Mouse (Mus musculus) liver, embryonic 11.5 days (tissue): ENCODE measurements around the gene Tlr9. TPM values are rescaled to one million over a fixed set of nuclear protein-coding genes. Genes with fewer than 3 reads are reported as not detected.

Experiments
- ATAC-seq: fragments of 200-750 bp; cut with Nextera tagmentation; replicated peaks from 2 replicates; pipeline ENCODE4 v1.8.0; 2017; ENCODE audit warnings: moderate number of reproducible peaks, mild to moderate bottlenecking, moderate TSS enrichment, moderate library complexity; ENCODE audit not compliant: low FRiP score
- DNase-seq: peaks from one replicate; pipeline ENCODE4 v3.0.0-alpha.2; 2017; ENCODE audit warnings: low spot score
- H3K27ac ChIP-seq: fragments of 300-500 bp; sonication (generic); 2 replicates; pipeline ENCODE4 v1.5.1; 2014; ENCODE audit warnings: mild to moderate bottlenecking, low read depth, low read length, control low read depth
- H3K27me3 ChIP-seq: fragments of 300-500 bp; sonication (generic); replicated peaks from 2 replicates; pipeline ENCODE4 v1.6.1; 2014; ENCODE audit warnings: low read length, mixed read lengths; ENCODE audit not compliant: control insufficient read depth, insufficient read depth
- H3K36me3 ChIP-seq: fragments of 300-500 bp; sonication (generic); 2 replicates; pipeline ENCODE4 v1.6.1; 2014; ENCODE audit warnings: mild to moderate bottlenecking, low read length, moderate library complexity, mixed read lengths; ENCODE audit not compliant: control insufficient read depth, insufficient read depth
- H3K4me1 ChIP-seq: fragments of 300-500 bp; sonication (generic); replicated peaks from 2 replicates; pipeline ENCODE4 v1.6.1; 2014; ENCODE audit warnings: low read length, mixed read lengths; ENCODE audit not compliant: control insufficient read depth, insufficient read depth
- H3K4me2 ChIP-seq: fragments of 300-500 bp; sonication (generic); 2 replicates; pipeline ENCODE4 v1.6.1; 2014; ENCODE audit warnings: mild to moderate bottlenecking, control low read depth, moderate library complexity
- H3K4me3 ChIP-seq: fragments of 300-500 bp; sonication (generic); 2 replicates; pipeline ENCODE4 v1.5.1; 2014; ENCODE audit warnings: low read depth, low read length, control low read depth
- H3K9ac ChIP-seq: fragments of 300-500 bp; sonication (generic); 2 replicates; pipeline ENCODE4 v1.6.1; 2014; ENCODE audit warnings: low read depth, low read length, control low read depth
- H3K9me3 ChIP-seq: fragments of 300-500 bp; sonication (generic); 2 replicates; pipeline ENCODE4 v1.6.1; 2016; ENCODE audit warnings: low read length, inconsistent platforms, mixed read lengths; ENCODE audit not compliant: control insufficient read depth
- WGBS: fragments of 180-500 bp; shearing (Covaris S2); extraction: QIAGEN DNeasy Blood & Tissue Kit; methylation state at CpG from one replicate; pipeline ENCODE4 v1.1.7; 2014; 5-methylcytosine and 5-hydroxymethylcytosine counted together
- polyA plus RNA-seq: library from polyadenylated mRNA; unstranded; fragments of >200 nt; fragmentation: Nextera tagmentation; extraction: Ambion mirVana; gene quantifications from 2 replicates; pipeline ENCODE4 v1.2.1, GENCODE M21; 2014

Tlr9 gene
- polyA plus RNA-seq, 1 experiment from 2014 or later: not detected

DNA sequence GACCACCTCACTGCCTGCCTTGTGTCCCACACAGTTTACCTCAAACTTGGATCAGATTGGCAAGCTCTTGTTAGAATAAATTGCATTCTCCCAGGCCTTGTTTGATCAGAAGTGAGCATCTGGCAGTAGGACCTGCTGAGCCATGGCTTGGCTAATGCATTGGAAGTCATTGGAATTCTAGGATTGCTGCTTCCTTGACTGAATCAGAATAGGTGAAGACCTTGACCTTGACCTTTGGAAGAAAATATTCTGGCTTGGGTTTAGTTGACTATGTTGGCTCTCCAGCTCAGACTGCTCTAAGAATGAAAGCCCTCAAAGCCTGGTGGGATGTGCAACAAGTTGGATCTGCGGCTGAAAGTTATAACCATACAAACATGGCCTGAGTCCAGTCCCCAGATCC is 31.0 kb upstream of the Tlr9 start:
- Histone ChIP-seq H3K9me3 (no peaks in the 10 kb centered on the region), H3K4me2 (no peak overlapping the region), H3K9ac (no peak overlapping the region), H3K4me1 (no peaks in the 10 kb centered on the region), H3K27me3 (no peaks in the 10 kb centered on the region), H3K36me3 (peaks cover 54% of the 10 kb centered on the region), H3K4me3 (no peak overlapping the region), H3K27ac (no peak overlapping the region)
- DNase-seq: no peak
- 89% methylated on average over 1 of the region's 1 CpGs for WGBS
- ATAC-seq: no peak

GRCm38 (mm10) chr9:106192024-106192423 is 30.4 kb upstream of the Tlr9 start:
- no peaks in the 10 kb centered on the region for H3K27me3 ChIP-seq
- no peak overlapping the region for H3K4me2 ChIP-seq
- DNase-seq (no peak), ATAC-seq (no peak)
- no peaks in the 10 kb centered on the region for H3K4me1 ChIP-seq
- H3K9ac ChIP-seq: no peak overlapping the region
- no peak overlapping the region for H3K27ac ChIP-seq
- H3K36me3 ChIP-seq: peaks cover 47% of the 10 kb centered on the region
- 93% methylated on average over 8 of the region's 8 CpGs for WGBS
- no peaks in the 10 kb centered on the region for H3K9me3 ChIP-seq
- H3K4me3 ChIP-seq: no peak overlapping the region

DNA sequence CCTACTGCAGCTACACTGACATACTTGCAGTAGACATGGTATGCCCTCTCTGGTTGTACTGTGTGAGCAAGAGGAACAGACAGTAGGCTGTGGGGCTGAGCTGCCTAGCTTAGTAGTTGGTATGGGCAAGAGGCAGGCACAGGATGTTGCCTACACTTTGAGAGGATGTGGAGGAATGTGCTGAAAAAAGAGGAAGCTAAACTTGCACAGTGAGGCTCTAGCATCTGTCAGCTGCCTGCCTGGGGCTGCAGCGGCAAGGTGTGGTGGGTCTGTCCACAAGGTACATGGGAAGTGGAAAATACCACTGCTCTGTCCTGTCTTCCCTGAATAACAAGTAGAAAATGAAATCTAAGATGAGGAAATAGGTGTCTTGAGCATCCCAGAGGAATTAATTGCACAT is 29.4 kb upstream of the Tlr9 start:
- ATAC-seq: no peak
- DNase-seq: no peak

DNA sequence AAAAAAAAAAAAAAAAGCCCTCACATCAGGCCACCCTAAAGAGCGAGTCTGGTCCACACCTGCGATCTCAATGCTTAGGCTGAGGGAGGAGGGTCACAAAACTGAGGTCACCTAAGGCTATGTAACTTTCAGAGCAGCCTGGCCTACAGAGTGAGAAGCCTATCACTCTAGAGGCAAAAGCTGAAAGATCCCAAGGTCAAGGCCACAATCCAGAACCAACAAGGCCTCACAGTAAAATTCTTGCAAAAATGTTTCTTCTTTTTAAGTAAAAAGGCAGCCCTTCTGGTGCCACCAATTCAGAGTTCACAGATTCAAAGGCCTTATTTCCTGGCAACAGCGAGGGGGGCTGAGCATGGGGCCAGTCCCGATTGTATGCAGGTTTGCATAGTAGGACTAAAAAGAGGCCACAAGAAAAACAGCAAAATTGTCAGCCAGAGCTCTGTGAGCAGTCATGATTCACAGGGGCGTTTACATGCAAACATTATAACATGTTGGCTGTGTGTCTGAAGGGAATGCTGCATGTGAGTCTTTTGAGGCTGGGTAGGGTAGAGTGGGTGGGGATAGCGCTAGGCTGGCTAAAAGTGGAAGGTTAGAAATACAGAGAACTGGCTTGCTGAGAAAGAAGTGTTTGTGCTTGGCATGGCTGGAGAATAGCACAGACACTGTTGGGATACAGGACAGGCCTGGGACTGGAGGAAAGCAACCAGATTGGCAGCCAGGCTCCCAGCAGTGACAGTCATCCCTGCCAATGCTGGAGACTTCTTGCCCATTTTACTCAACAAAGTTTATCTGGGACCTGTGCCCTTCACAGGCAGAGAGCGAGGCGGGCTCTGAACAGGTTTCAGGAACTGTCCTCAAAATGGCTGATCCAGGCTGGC is 28.2 kb upstream of the Tlr9 start:
- Histone ChIP-seq H3K27me3 (no peaks in the 10 kb centered on the region), H3K9ac (no peak overlapping the region), H3K4me3 (no peak overlapping the region), H3K27ac (no peak overlapping the region), H3K4me1 (peaks cover 3% of the 10 kb centered on the region; the same call in 1 of the 2 replicates), H3K36me3 (peaks cover 30% of the 10 kb centered on the region), H3K9me3 (no peaks in the 10 kb centered on the region), H3K4me2 (no peak overlapping the region)
- no peak for DNase-seq
- ATAC-seq: no peak
- 88% methylated on average over 8 of the region's 8 CpGs for WGBS

More for the DNA sequence above, 29.4 kb upstream of the Tlr9 start:
- Histone ChIP-seq H3K27me3 (no peaks in the 10 kb centered on the region), H3K27ac (no peak overlapping the region), H3K36me3 (peaks cover 41% of the 10 kb centered on the region), H3K9me3 (no peaks in the 10 kb centered on the region), H3K4me1 (0 out of 2 replicates have a peak, but pooled peaks cover 3% of the 10 kb centered on the region), H3K4me2 (no peak overlapping the region), H3K4me3 (no peak overlapping the region), H3K9ac (no peak overlapping the region)
- 48% methylated on average over 1 of the region's 1 CpGs for WGBS

- H3K36me3 ChIP-seq: peaks cover 15% of the 10 kb centered on the region
- WGBS: 92% methylated on average over 8 of the region's 8 CpGs
Observed at GRCm38 (mm10) chr9:106195693-106196092, 26.7 kb upstream of the Tlr9 start.

DNA sequence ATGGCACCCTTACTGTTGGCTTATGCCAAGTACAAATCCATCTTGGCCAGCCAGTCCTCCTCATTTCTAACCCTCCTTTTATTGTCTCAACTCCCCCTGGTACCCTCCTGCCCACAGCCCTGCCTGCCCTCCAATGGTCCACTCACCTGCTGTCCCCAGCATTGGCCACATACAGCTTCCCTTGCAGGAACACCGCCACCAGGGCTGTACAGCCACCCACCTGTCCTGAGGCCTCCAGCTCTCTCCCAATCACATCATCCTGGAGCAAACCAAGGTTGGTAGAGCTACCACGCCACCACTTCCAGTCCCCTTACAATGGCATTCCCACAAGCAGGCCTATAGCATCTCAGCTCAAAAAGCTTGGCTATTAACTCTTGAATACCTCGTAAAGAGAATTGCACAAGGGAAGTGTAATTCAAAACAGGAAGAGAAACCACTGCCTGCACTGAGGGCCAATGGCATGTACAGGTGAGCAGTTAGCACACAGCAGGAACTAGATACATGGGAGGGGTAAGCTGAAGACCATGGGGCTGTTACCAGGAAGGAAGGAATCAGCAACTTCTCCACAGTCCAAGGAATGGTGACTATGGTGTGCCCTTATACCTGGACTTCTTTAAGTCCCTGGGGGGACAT is 25.2 kb upstream of the Tlr9 start:
- ATAC-seq: no peak
- Histone ChIP-seq H3K4me2 (no peak overlapping the region), H3K9ac (no peak overlapping the region), H3K4me3 (no peak overlapping the region), H3K4me1 (peaks cover 13% of the 10 kb centered on the region; the same call in 1 of the 2 replicates), H3K27ac (no peak overlapping the region), H3K27me3 (no peaks in the 10 kb centered on the region), H3K36me3 (0 out of 2 replicates have a peak, but pooled peaks cover 6% of the 10 kb centered on the region), H3K9me3 (no peaks in the 10 kb centered on the region)
- 85% methylated on average over 3 of the region's 3 CpGs for WGBS
- DNase-seq: no peak

More at GRCm38 (mm10) chr9:106195693-106196092, 26.7 kb upstream of the Tlr9 start:
- H3K4me2 ChIP-seq: no peak overlapping the region
- no peak for DNase-seq
- no peak for ATAC-seq
- H3K9me3 ChIP-seq: no peaks in the 10 kb centered on the region
- H3K27me3 ChIP-seq: no peaks in the 10 kb centered on the region
- peaks cover 11% of the 10 kb centered on the region; the same call in 1 of the 2 replicates for H3K4me1 ChIP-seq
- no peak overlapping the region for H3K9ac ChIP-seq
- no peak overlapping the region for H3K4me3 ChIP-seq
- H3K27ac ChIP-seq: no peak overlapping the region

GRCm38 (mm10) chr9:106197732-106198131 is 24.7 kb upstream of the Tlr9 start:
- ATAC-seq (no peak), DNase-seq (no peak)
- no peaks in the 10 kb centered on the region for H3K9me3 ChIP-seq
- no peak overlapping the region for H3K9ac ChIP-seq
- peak overlapping the region; percentile 69; the same call in 1 of the 2 replicates for H3K4me2 ChIP-seq
- 0 out of 2 replicates have a peak overlapping the region, but pooled peaks have one; percentile 12 for H3K4me3 ChIP-seq
- H3K27me3 ChIP-seq: no peaks in the 10 kb centered on the region
- peaks cover 15% of the 10 kb centered on the region; the same call in 1 of the 2 replicates for H3K4me1 ChIP-seq
- H3K27ac ChIP-seq: no peak overlapping the region
- H3K36me3 ChIP-seq: 0 out of 2 replicates have a peak, but pooled peaks cover 3% of the 10 kb centered on the region
- WGBS: 85% methylated on average over 9 of the region's 9 CpGs

DNA sequence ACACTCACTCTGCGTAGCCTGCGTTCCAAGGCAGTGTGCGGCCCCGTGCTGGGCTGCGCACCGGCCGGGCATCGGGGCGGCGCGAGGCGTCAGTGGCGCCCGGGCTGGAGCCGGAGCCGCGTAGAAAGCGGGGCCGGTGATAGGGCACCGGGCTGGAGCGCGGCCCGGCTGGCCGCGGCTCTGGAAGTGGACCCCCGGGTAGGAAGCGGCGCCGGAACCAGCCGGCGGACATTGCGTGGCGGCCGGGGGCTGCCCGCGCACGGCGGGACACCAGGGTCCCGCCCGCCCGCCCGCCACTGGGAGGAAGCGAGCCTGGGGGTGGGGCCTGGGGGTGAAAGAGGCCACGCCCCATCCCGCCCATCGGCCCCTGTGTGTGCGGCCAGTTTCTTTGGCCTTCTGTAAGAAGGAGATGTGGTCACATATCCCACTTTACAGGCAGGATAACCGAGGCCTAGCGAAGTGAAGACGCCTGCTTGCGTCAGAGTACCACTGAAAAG is 23.4 kb upstream of the Tlr9 start:
- Histone ChIP-seq H3K4me3 (peak overlapping the region; percentile 75), H3K4me1 (peaks cover 23% of the 10 kb centered on the region), H3K27ac (peak overlapping the region; percentile 47; the same call in 1 of the 2 replicates), H3K27me3 (no peaks in the 10 kb centered on the region), H3K36me3 (no peaks in the 10 kb centered on the region), H3K9me3 (no peaks in the 10 kb centered on the region), H3K4me2 (peak overlapping the region; percentile 69), H3K9ac (peak overlapping the region; percentile 75)
- peak; percentile 84 for DNase-seq
- 0% methylated on average over 49 of the region's 51 CpGs for WGBS
- ATAC-seq: peak; percentile 74
